Mouse (Mus musculus) adrenal gland, postnatal 14 days (tissue): ENCODE results near the gene Slfn5. TPM values are rescaled to one million over a fixed set of nuclear protein-coding genes. Genes with fewer than 3 reads are reported as not detected.
"Not testable (repeated sequence)": the region's sequence is repeated elsewhere in the genome, so short reads cannot be mapped to it uniquely, and the experiment has no call there.

ENCODE experiments used
- DNase-seq: peaks from one replicate; pipeline ENCODE4 v3.0.0; 2021; ENCODE audit warnings: mixed read lengths
- total RNA-seq: library from RNA; stranded (reverse); gene quantifications from 2 replicates; pipeline ENCODE4 v1.2.3, GENCODE M21; 2021

Slfn5 gene
- total RNA-seq, 1 experiment from 2014 or later, result 56.2 TPM

- DNase-seq, result no peak
These were observed 5.5 kb upstream of the Slfn5 start for GRCm38 (mm10) chr11:82945636-82946035.

DNA sequence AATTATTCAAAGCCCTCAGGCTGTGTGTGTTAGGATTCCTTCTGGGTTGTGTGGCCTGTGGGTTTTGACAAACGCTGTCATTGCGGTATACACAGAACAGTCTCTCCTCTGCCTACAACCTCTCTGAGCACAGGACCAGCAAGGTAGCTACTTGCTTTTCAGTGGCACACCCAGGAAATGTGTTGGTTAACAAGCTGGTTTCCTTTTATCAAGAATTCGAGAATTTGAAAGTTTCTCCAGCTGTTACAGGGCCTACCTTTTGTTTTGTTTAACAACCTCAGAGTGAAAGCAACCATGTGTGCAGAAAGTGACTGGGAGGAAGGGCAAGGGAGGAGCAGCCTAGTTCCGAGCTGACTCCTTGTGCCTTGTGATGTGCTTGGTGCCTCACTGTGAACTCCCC lies 3.7 kb upstream of the Slfn5 start:
- DNase-seq, result no peak

GRCm38 (mm10) chr11:82949036-82949435 lies 2.1 kb upstream of the Slfn5 start:
- no peak for DNase-seq

DNA sequence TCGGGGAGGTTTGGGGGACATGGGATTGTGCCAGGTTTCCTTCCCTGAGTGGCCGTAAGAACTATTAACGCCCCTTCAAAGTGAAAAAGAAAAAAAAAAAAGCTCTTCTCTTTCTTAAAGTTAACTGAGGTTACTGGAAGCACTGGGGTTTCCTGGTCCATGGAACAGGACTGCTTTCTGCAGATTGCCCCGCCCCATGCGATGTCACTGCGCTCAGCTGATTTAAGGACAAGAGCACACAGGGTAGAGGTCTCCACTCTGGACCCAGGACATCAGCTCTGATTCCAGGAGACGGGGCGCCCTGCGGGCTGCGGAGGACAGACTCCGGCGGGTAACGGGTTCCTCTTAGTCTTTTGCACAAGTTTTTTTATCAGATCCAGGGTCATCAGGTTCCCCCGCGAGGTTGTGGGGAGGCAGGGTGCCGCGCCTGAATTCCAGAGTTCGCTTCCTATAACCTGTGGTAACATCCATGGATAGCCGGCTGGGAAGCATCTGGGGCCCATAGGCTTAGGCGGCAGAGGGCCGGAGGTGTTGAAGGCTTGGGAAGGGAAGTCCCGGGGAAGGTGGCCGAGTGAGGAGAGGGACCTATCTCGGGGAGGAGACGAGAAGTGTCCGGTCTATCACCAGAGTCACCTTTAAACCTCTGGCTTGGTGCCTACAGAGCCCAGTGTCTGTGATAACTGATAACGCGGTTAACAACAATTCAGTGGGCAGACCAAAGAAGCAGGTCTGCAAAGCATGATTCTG lies 889 bp downstream of the Slfn5 start:
- DNase-seq, result peak; percentile 77

GRCm38 (mm10) chr11:82952612-82953542 lies 1.7 kb downstream of the Slfn5 start:
- DNase-seq, result peak; percentile 19

DNA sequence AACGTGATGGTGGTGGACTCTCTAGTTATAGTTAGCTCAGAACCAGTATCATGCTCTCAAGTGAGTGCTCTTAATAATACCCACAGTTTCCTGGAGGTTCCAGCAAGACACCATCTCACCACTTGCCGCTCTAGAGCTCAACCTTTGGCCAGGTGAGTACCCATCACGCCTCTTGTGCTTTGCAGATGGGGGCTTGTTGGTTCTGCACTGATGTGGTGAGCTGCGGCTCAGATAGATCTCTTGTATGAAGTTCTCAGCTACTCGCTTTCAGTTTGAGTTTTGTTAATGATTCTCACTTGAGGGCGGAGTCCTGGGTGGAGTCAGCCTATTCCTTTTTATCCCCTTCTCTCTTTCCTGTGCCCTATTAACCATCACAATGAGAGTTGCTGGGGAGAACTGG lies 3.5 kb downstream of the Slfn5 start:
- no peak for DNase-seq

- DNase-seq, result no peak
These were observed 5.8 kb downstream of the Slfn5 start for GRCm38 (mm10) chr11:82956925-82957324.

DNA sequence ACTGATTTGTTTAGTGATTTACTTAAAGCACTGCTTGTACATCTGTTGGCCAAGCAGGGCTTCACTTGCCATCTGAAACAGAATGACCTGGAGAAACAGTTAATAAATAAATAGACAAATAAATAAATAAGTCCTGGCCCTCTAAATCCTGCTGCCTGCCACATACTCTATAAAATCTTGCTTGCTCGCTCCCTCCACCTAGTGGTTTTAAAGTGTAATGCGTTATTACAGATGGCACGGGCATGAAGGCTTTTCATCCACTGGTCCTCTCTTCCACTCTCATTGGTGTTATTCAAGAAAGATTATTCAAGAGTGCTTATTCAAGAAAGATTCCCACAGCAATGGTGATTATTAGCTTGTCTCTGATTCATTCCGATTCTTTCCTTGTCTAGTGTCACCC lies 8.5 kb downstream of the Slfn5 start:
- DNase-seq, result peak; percentile 60

GRCm38 (mm10) chr11:82961743-82962142 lies 10.6 kb downstream of the Slfn5 start:
- DNase-seq, result no peak

DNA sequence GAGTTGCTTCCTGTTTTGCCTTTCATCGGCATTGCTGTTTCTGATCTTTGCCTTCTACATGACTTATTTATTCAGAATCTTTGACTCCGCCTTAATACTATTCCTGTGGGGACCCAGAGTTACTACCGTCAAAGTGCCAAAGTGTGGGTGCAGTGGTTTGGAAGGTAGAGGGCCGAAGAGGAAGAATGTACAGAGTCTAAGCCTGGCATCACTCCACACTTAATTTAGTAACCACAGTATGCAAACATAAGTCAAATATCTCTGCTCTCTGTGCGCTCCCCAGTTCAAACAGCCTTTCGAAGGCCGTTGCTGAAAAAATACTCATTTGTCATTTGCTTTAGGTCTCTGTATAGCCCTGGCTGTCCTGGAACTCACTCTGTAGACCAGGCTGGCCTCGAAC lies 11.1 kb downstream of the Slfn5 start:
- DNase-seq, result no peak

- peak; percentile 70 for DNase-seq
These were observed 19.8 kb downstream of the Slfn5 start for GRCm38 (mm10) chr11:82970712-82971589.

GRCm38 (mm10) chr11:82971590-82971974 lies 20.4 kb downstream of the Slfn5 start:
- DNase-seq, result no peak

DNA sequence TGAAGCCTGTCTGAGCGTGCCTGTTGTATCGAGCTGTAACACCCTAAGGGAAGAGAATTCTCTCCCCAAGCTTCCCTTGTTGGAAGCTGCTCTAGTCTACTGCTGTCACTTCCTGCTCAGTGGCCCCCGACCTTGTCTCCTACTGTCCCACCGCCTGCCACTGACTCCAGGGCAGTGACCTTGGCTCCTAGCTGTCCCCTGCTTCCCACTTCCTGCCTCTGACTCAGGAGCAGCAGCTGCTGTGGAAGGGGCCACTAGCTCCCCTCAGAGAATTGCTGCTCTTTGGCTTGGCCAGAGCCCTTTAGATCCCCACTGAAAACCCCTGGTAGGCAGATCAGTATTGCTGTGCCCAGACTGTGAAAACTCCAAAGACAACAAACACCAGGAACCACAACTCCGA lies 22.8 kb downstream of the Slfn5 start:
- DNase-seq, result peak; percentile 64

- DNase-seq, result not testable (repeated sequence)
These were observed 31.3 kb downstream of the Slfn5 start for GRCm38 (mm10) chr11:82982409-82982808.

GRCm38 (mm10) chr11:82983193-82983592 lies 32.0 kb downstream of the Slfn5 start:
- peak; percentile 37 for DNase-seq

GRCm38 (mm10) chr11:82987621-82988020 lies 36.5 kb downstream of the Slfn5 start:
- no peak for DNase-seq

DNA sequence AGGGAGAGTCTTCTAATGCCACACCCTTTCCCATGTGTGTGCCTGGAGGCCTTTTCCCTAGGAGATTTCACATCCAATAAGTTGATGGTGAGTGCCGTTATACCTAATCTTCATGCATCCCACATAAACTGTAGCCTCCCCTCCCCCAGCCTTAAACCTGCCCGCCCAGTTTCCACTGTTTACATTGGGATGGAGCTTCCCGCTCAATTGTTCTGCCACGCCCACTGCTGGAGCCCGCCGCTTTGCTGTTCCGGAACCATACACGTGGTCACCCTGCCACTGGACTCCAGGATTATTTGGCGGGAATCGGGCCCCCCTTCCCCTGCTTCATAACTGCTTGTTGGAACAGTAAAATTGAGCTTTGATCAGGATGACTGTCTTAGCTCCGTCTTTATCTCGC lies 38.2 kb downstream of the Slfn5 start:
- DNase-seq, result peak; percentile 12

- DNase-seq, result peak; percentile 75
These were observed 39.6 kb downstream of the Slfn5 start for GRCm38 (mm10) chr11:82990612-82991385.

GRCm38 (mm10) chr11:82991469-82992166 lies 40.5 kb downstream of the Slfn5 start, which contains the start of gene Slfn9:
Gene Slfn9, minus strand, starts transcription at chr11:82991830.
- DNase-seq, result peak; percentile 90

DNA sequence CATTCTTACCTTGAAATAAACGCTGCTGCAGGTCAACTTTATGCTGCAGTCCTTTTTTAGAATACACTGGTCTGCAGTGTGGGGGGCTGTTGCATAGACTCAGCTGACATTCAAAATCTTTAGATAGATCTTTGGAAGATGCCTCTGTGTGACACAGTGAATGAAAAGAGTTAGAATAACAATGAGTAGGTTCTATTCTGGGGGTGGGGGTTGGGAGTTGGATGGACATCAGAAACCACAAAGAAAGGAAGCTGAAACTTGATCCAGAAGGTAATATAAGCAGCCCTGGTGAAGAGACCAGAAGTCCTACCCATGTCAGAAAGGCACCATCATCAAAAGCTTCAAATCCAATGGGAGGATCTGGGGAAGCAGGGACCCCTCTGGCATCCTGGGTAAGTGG lies 62.2 kb downstream of the Slfn5 start:
- no peak for DNase-seq
